Mouse (Mus musculus): ENCODE results near the gene Gm10800. TPM values are rescaled to one million over a fixed set of nuclear protein-coding genes. Genes with fewer than 3 reads are reported as not detected.
"Not testable (repeated sequence)": the region's sequence is repeated elsewhere in the genome, so short reads cannot be mapped to it uniquely, and the experiment has no call there.

Gene Gm10800
- 1 to 10 TPM in 1 of 2 experiments, under 1 TPM in 1; 0.69 to 2.2 TPM for total RNA-seq (2021)

GRCm38 (mm10) chr2:98667201-98667600 is at the start of gene Gm10800:
TSS of gene Gm10800 (minus strand) at chr2:98667301.
- intact Hi-C loops (cut with DNase I); DNase-seq (ENCODE audit: low spot score in 2 of 2): not testable (repeated sequence)

DNA sequence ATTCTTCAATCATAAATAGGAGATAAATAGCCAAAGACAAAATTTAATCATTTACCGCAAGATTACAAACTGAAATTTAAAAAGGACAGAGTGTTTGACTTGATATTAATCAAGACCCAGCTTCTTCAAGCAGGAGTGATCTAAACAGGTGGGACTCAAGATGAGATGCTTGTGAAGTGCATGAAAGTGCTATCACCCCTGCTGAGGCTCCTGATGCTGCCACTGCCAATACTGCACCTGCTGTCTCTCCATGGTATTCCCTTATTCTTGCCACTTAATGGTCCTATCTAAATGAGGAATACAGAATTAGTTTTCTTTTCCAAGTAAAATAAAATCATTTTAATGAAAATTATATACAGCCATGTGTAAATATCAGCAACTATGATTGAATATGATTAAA is 30.4 kb upstream of the Gm10800 start:
- intact Hi-C loops (cut with DNase I), result no loop called here
- DNase-seq (ENCODE audit: low spot score in 2 of 2), result no peak

DNA sequence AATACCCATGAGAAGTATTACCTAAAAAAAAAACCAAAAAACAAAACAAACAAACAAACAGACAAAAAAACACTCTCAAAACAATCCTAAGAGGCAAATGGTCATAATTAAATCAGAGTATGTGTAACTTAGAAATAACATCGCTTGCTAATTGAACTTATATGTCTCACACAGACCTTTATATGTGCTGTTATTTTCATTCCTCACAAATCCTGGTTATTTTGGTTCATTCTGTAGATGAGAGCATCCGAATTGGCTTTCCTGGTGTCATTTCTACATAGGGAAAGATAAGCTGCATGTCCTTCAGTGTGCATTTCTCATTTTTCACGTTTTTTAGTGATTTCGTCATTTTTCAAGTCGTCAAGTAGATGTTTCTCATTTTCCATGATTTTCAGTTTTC is 5.2 kb downstream of the Gm10800 start, which contains the start of gene Gm10801:
Gene Gm10801, plus strand, starts transcription at position 301 of the 400 bp plus-strand sequence.
- intact Hi-C loops (cut with DNase I); DNase-seq (ENCODE audit: low spot score in 2 of 2): not testable (repeated sequence)

Other genes with a start within 250 kb of the Gm10800 start
- gene Gm10801, start 5.1 kb downstream of the Gm10800 start, total RNA-seq (2021), result under 1 TPM in 1 of 2 experiments, not detected in 1; 0.91 TPM